Mouse (Mus musculus): ENCODE data around the gene Pax5. TPM values are rescaled to one million over a fixed set of nuclear protein-coding genes. Genes with fewer than 3 reads are reported as not detected.

The Pax5 gene
- polyA plus RNA-seq, 1 experiment, result not detected

GRCm38 (mm10) chr4:44635618-44636017, 74.7 kb downstream of the Pax5 start:
- Histone ChIP-seq H3K27me3 (replicated peaks) (peaks cover 11% of the 10 kb centered on the region), H3K4me3 (replicated peaks) (no peak overlapping the region), H3K9me3 (peaks cover 16% of the 10 kb centered on the region), H3K36me3 (replicated peaks; ENCODE audit: low read length) (no peaks in the 10 kb centered on the region), H3K4me1 (no peaks in the 10 kb centered on the region)
- TF ChIP-seq FLI1 (IDR thresholded peaks at IDR 0.05; ENCODE audit: low read length) (no peak), GATA1 (IDR thresholded peaks at IDR 0.05; ENCODE audit: borderline replicate concordance, low read length) (no peak)

GRCm38 (mm10) chr4:44633694-44634524, 76.4 kb downstream of the Pax5 start:
- no peaks in the 10 kb centered on the region for H3K36me3 ChIP-seq (replicated peaks; ENCODE audit: low read length)

GRCm38 (mm10) chr4:44630059-44630458, 80.2 kb downstream of the Pax5 start:
- H3K4me3 ChIP-seq (replicated peaks), result no peak overlapping the region

More at GRCm38 (mm10) chr4:44633694-44634524, 76.4 kb downstream of the Pax5 start:
- Histone ChIP-seq H3K4me1 (no peaks in the 10 kb centered on the region), H3K27me3 (replicated peaks) (peaks cover 15% of the 10 kb centered on the region), H3K4me3 (replicated peaks) (no peak overlapping the region), H3K9me3 (peaks cover 16% of the 10 kb centered on the region)
- TF ChIP-seq GATA1 (IDR thresholded peaks at IDR 0.05; ENCODE audit: borderline replicate concordance, low read length) (no peak), FLI1 (IDR thresholded peaks at IDR 0.05; ENCODE audit: low read length) (no peak)

GRCm38 (mm10) chr4:44627890-44628289, 82.4 kb downstream of the Pax5 start:
- TF ChIP-seq FLI1 (IDR thresholded peaks at IDR 0.05; ENCODE audit: low read length) (no peak), GATA1 (IDR thresholded peaks at IDR 0.05; ENCODE audit: borderline replicate concordance, low read length) (no peak)
- peaks cover 4% of the 10 kb centered on the region for H3K27me3 ChIP-seq (replicated peaks)

More at GRCm38 (mm10) chr4:44630059-44630458, 80.2 kb downstream of the Pax5 start:
- H3K4me1 ChIP-seq, result no peaks in the 10 kb centered on the region
- no peak for TF ChIP-seq FLI1 (IDR thresholded peaks at IDR 0.05; ENCODE audit: low read length)
- no peak for TF ChIP-seq GATA1 (IDR thresholded peaks at IDR 0.05; ENCODE audit: borderline replicate concordance, low read length)
- H3K27me3 ChIP-seq (replicated peaks), result peaks cover 15% of the 10 kb centered on the region
- peaks cover 4% of the 10 kb centered on the region; the same call in 1 of the 2 replicates for H3K9me3 ChIP-seq
- H3K36me3 ChIP-seq (replicated peaks; ENCODE audit: low read length), result no peaks in the 10 kb centered on the region

GRCm38 (mm10) chr4:44625108-44625424, 85.2 kb downstream of the Pax5 start:
- TF ChIP-seq FLI1 (IDR thresholded peaks at IDR 0.05; ENCODE audit: low read length) (no peak), GATA1 (IDR thresholded peaks at IDR 0.05; ENCODE audit: borderline replicate concordance, low read length) (no peak)
- Histone ChIP-seq H3K36me3 (replicated peaks; ENCODE audit: low read length) (no peaks in the 10 kb centered on the region), H3K27me3 (replicated peaks) (peaks cover 2% of the 10 kb centered on the region), H3K9me3 (peaks cover 2% of the 10 kb centered on the region; the same call in 1 of the 2 replicates), H3K4me3 (replicated peaks) (no peak overlapping the region), H3K4me1 (no peaks in the 10 kb centered on the region)

More at GRCm38 (mm10) chr4:44627890-44628289, 82.4 kb downstream of the Pax5 start:
- Histone ChIP-seq H3K9me3 (no peaks in the 10 kb centered on the region), H3K36me3 (replicated peaks; ENCODE audit: low read length) (no peaks in the 10 kb centered on the region), H3K4me3 (replicated peaks) (no peak overlapping the region), H3K4me1 (no peaks in the 10 kb centered on the region)

GRCm38 (mm10) chr4:44624232-44625107, 85.8 kb downstream of the Pax5 start:
- Histone ChIP-seq H3K27me3 (replicated peaks) (no peaks in the 10 kb centered on the region), H3K36me3 (replicated peaks; ENCODE audit: low read length) (no peaks in the 10 kb centered on the region), H3K4me3 (replicated peaks) (no peak overlapping the region), H3K4me1 (no peaks in the 10 kb centered on the region), H3K9me3 (peaks cover 3% of the 10 kb centered on the region; the same call in 1 of the 2 replicates)
- TF ChIP-seq GATA1 (IDR thresholded peaks at IDR 0.05; ENCODE audit: borderline replicate concordance, low read length) (no peak), FLI1 (IDR thresholded peaks at IDR 0.05; ENCODE audit: low read length) (no peak)

GRCm38 (mm10) chr4:44623435-44623727, 86.9 kb downstream of the Pax5 start:
- Histone ChIP-seq H3K4me1 (no peaks in the 10 kb centered on the region), H3K9me3 (peaks cover 3% of the 10 kb centered on the region; the same call in 1 of the 2 replicates), H3K27me3 (replicated peaks) (no peaks in the 10 kb centered on the region), H3K36me3 (replicated peaks; ENCODE audit: low read length) (no peaks in the 10 kb centered on the region), H3K4me3 (replicated peaks) (no peak overlapping the region)
- TF ChIP-seq FLI1 (IDR thresholded peaks at IDR 0.05; ENCODE audit: low read length) (no peak), GATA1 (IDR thresholded peaks at IDR 0.05; ENCODE audit: borderline replicate concordance, low read length) (no peak)

- TF ChIP-seq FLI1 (IDR thresholded peaks at IDR 0.05; ENCODE audit: low read length) (no peak), GATA1 (IDR thresholded peaks at IDR 0.05; ENCODE audit: borderline replicate concordance, low read length) (no peak)
- Histone ChIP-seq H3K9me3 (peaks cover 3% of the 10 kb centered on the region; the same call in 1 of the 2 replicates), H3K27me3 (replicated peaks) (no peaks in the 10 kb centered on the region), H3K4me1 (no peaks in the 10 kb centered on the region), H3K36me3 (replicated peaks; ENCODE audit: low read length) (no peaks in the 10 kb centered on the region), H3K4me3 (replicated peaks) (no peak overlapping the region)
These were observed 87.4 kb downstream of the Pax5 start for GRCm38 (mm10) chr4:44622682-44623434.

- Histone ChIP-seq H3K4me3 (replicated peaks) (no peak overlapping the region), H3K27me3 (replicated peaks) (no peaks in the 10 kb centered on the region), H3K4me1 (no peaks in the 10 kb centered on the region), H3K9me3 (peaks cover 3% of the 10 kb centered on the region; the same call in 1 of the 2 replicates), H3K36me3 (replicated peaks; ENCODE audit: low read length) (no peaks in the 10 kb centered on the region)
- TF ChIP-seq GATA1 (IDR thresholded peaks at IDR 0.05; ENCODE audit: borderline replicate concordance, low read length), result no peak
- no peak for TF ChIP-seq FLI1 (IDR thresholded peaks at IDR 0.05; ENCODE audit: low read length)
These were observed 90.0 kb downstream of the Pax5 start for GRCm38 (mm10) chr4:44620241-44620640.

Measured in megakaryocyte, embryonic 14.5 days (primary cell).